Mouse (Mus musculus): ENCODE results near the gene Rnf167. TPM values are rescaled to one million over a fixed set of nuclear protein-coding genes. Genes with fewer than 3 reads are reported as not detected.

The Rnf167 gene
- polyA plus RNA-seq, 1 experiment from 2014 or later, result 113 TPM

DNA sequence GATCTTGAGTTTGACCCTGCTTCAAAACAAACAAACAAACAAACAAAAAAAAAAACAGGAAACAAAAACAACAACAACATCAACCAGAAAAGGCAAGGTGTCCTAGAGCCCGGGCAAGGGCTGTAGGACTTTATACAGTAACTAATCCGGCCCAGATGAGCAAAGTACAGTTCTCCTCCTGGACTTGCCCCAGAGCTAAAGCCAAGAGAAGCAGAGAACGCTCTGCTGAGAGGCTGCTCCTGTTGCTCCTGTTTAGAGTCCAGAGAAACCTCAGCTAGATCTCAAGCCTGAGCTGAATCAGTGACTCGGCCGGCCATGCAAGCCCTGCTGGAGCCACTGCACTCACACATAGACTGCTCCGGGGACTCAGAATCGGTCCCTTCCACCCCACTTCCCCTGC is 16.9 kb upstream of the Rnf167 start:
- WGBS, result 63% methylated on average over 7 of the region's 7 CpGs
- H3K27ac ChIP-seq, result peak overlapping the region; percentile 56

DNA sequence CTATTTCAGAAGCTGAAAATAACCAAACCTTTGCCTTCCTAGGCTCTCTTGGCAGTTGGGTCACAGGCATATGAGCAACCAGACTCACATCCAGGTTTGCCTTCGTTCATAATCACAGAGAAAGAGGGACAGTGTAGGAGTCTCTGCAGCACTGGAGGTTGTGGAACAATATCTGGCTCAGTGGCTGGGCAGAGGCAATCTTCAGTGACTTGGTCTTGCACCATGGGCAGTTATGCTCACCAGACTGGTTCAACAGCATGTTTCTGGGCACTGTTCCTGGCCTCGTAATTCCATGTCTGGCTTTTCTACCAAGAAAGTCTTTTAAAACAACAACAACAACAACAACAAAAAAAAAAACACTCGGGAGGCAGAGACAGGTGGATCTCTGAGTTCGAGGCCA is 11.4 kb upstream of the Rnf167 start:
- no peaks in the 10 kb centered on the region for H3K9me3 ChIP-seq (replicated peaks; ENCODE audit: low read length)
- ATAC-seq (replicated peaks; ENCODE audit: low FRiP score, low read depth), result no peak
- H3K27ac ChIP-seq, result no peak overlapping the region
- H3K4me2 ChIP-seq (ENCODE audit: low read length), result no peak overlapping the region
- H3K4me1 ChIP-seq (replicated peaks; ENCODE audit: insufficient read depth, low read length), result no peaks in the 10 kb centered on the region; the same call in 1 of the 2 replicates
- H3K36me3 ChIP-seq (ENCODE audit: insufficient read depth, low read length), result no peaks in the 10 kb centered on the region
- no peak for TF ChIP-seq CTCF (IDR thresholded peaks at IDR 0.05; ENCODE audit: low read depth)
- no peak overlapping the region for H3K9ac ChIP-seq (ENCODE audit: low read depth, low read length)
- WGBS, result 74% methylated on average over 4 of the region's 4 CpGs
- H3K4me3 ChIP-seq (replicated peaks; ENCODE audit: low read depth, low read length), result no peak overlapping the region
- H3K27me3 ChIP-seq (ENCODE audit: insufficient read depth, low read length), result no peaks in the 10 kb centered on the region
- DNase-seq (ENCODE audit: low spot score), result no peak

More for the DNA sequence above, 16.9 kb upstream of the Rnf167 start:
- Histone ChIP-seq H3K4me3 (replicated peaks; ENCODE audit: low read depth, low read length) (no peak overlapping the region), H3K9me3 (replicated peaks; ENCODE audit: low read length) (no peaks in the 10 kb centered on the region), H3K27me3 (ENCODE audit: insufficient read depth, low read length) (no peaks in the 10 kb centered on the region), H3K36me3 (ENCODE audit: insufficient read depth, low read length) (no peaks in the 10 kb centered on the region), H3K9ac (ENCODE audit: low read depth, low read length) (no peak overlapping the region), H3K4me2 (ENCODE audit: low read length) (no peak overlapping the region), H3K4me1 (replicated peaks; ENCODE audit: insufficient read depth, low read length) (no peaks in the 10 kb centered on the region)
- TF ChIP-seq CTCF (IDR thresholded peaks at IDR 0.05; ENCODE audit: low read depth), result no peak
- DNase-seq (ENCODE audit: low spot score) (no peak), ATAC-seq (replicated peaks; ENCODE audit: low FRiP score, low read depth) (no peak)

DNA sequence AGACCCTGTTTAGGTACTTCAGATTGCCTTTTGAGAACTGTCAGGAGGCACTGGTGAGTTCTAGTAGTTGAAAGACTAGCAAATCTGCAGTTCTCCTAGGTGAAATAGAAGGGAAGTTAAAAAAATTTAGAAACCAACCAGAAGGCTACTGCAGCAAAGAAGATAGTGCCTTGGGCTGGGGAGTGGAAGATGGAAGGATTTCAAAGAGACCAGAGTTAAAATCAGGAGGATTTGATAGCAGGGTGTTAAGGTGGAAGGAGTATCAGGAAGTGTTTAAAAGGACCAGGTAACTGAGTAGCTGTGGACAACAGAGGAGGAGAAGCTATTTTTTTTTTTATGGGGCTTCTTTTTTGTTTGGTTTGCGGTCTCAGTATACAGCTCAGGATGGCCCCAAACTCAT is 9.3 kb upstream of the Rnf167 start:
- Histone ChIP-seq H3K9me3 (replicated peaks; ENCODE audit: low read length) (no peaks in the 10 kb centered on the region), H3K36me3 (ENCODE audit: insufficient read depth, low read length) (no peaks in the 10 kb centered on the region), H3K9ac (ENCODE audit: low read depth, low read length) (no peak overlapping the region), H3K4me3 (replicated peaks; ENCODE audit: low read depth, low read length) (no peak overlapping the region), H3K4me2 (ENCODE audit: low read length) (no peak overlapping the region), H3K27ac (no peak overlapping the region), H3K4me1 (replicated peaks; ENCODE audit: insufficient read depth, low read length) (no peaks in the 10 kb centered on the region; the same call in 1 of the 2 replicates), H3K27me3 (ENCODE audit: insufficient read depth, low read length) (no peaks in the 10 kb centered on the region)
- WGBS, result 100% methylated on average over 1 of the region's 1 CpGs
- no peak for TF ChIP-seq CTCF (IDR thresholded peaks at IDR 0.05; ENCODE audit: low read depth)
- ATAC-seq (replicated peaks; ENCODE audit: low FRiP score, low read depth) (no peak), DNase-seq (ENCODE audit: low spot score) (no peak)

DNA sequence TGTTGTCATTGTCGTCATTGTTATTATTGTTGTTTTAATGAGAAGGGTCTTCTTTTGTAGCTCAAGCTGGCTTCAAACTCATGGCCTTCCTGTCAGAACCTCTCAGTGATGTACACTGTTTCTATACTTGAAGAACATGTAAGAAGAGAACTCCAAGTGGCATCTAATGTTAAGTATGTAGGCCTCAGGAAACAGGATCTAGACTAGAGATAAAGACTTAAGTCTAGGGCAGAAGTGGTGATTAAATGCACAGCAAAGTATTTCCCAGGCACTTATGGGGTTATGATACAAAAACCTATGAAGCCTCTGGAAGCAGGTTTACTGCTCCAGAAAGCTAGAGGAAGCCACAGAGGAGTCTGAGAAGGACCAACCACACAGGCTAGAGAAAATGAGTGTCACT is 8.7 kb upstream of the Rnf167 start:
- Histone ChIP-seq H3K4me1 (replicated peaks; ENCODE audit: insufficient read depth, low read length) (no peaks in the 10 kb centered on the region; the same call in 1 of the 2 replicates), H3K4me3 (replicated peaks; ENCODE audit: low read depth, low read length) (no peak overlapping the region), H3K9ac (ENCODE audit: low read depth, low read length) (no peak overlapping the region), H3K4me2 (ENCODE audit: low read length) (no peak overlapping the region), H3K9me3 (replicated peaks; ENCODE audit: low read length) (no peaks in the 10 kb centered on the region), H3K27me3 (ENCODE audit: insufficient read depth, low read length) (no peaks in the 10 kb centered on the region), H3K27ac (no peak overlapping the region), H3K36me3 (ENCODE audit: insufficient read depth, low read length) (no peaks in the 10 kb centered on the region)
- TF ChIP-seq CTCF (IDR thresholded peaks at IDR 0.05; ENCODE audit: low read depth), result no peak
- DNase-seq (ENCODE audit: low spot score), result no peak
- no peak for ATAC-seq (replicated peaks; ENCODE audit: low FRiP score, low read depth)
- 94% methylated on average over 1 of the region's 1 CpGs for WGBS

DNA sequence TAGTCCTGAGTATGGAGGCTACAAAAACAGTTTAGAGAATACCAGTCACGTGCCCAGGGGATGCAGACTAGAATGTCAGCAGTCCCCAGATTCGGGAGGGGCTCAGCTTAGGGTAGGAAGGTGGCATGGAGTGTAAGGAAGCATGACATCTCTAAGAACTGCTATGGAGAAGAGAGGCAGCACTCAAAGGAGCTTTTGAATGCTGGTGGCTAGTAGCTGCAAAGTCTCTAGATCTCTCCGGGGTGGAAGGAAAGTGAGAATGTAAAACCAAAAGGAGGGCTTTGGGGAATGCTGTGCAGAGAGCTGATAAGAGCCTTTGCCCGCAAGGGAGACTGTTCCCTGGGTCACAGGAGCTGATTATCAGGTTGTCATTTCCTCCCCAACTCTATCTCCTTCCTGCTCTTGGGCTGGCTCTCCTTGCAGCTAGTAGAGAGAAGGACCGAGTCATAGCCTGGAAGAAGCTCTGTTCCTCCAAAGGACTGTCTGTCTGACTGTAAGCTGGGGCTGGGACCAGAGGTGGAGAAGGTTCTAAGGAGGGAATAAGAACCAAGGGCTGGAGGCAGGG is 8.2 kb upstream of the Rnf167 start, which contains the start of gene Gp1ba:
Gp1ba (plus strand) TSS at position 409 of the 565 bp plus-strand sequence.
- DNase-seq (ENCODE audit: low spot score), result no peak
- H3K36me3 ChIP-seq (ENCODE audit: insufficient read depth, low read length), result no peaks in the 10 kb centered on the region
- H3K9ac ChIP-seq (ENCODE audit: low read depth, low read length), result no peak within 1 kb of the TSS
- H3K27me3 ChIP-seq (ENCODE audit: insufficient read depth, low read length), result no peaks in the 10 kb centered on the region
- no peak within 1 kb of the TSS for H3K27ac ChIP-seq
- H3K9me3 ChIP-seq (replicated peaks; ENCODE audit: low read length), result no peaks in the 10 kb centered on the region
- no peak for TF ChIP-seq CTCF (IDR thresholded peaks at IDR 0.05; ENCODE audit: low read depth)
- no peaks in the 10 kb centered on the region; the same call in 1 of the 2 replicates for H3K4me1 ChIP-seq (replicated peaks; ENCODE audit: insufficient read depth, low read length)
- H3K4me2 ChIP-seq (ENCODE audit: low read length), result no peak within 1 kb of the TSS
- no peak for ATAC-seq (replicated peaks; ENCODE audit: low FRiP score, low read depth)
- H3K4me3 ChIP-seq (replicated peaks; ENCODE audit: low read depth, low read length), result no peak within 1 kb of the TSS
- WGBS, result 44% methylated on average over 5 of the region's 5 CpGs

DNA sequence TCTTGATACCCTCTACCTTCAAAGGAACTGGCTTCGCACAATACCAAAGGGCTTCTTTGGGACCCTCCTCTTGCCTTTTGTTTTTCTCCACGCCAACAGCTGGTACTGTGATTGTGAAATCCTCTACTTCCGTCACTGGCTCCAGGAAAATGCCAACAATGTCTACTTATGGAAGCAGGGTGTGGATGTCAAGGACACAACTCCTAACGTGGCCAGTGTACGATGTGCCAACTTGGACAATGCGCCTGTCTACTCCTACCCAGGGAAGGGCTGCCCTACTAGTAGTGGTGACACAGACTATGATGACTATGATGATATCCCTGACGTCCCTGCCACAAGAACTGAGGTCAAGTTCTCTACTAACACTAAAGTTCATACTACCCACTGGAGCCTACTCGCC is 7.1 kb upstream of the Rnf167 start:
- Histone ChIP-seq H3K4me3 (replicated peaks; ENCODE audit: low read depth, low read length) (no peak overlapping the region), H3K9ac (ENCODE audit: low read depth, low read length) (no peak overlapping the region), H3K27ac (no peak overlapping the region), H3K27me3 (ENCODE audit: insufficient read depth, low read length) (no peaks in the 10 kb centered on the region), H3K4me1 (replicated peaks; ENCODE audit: insufficient read depth, low read length) (peaks cover under 1% of the 10 kb centered on the region; the same call in 1 of the 2 replicates), H3K36me3 (ENCODE audit: insufficient read depth, low read length) (peaks cover 11% of the 10 kb centered on the region), H3K4me2 (ENCODE audit: low read length) (no peak overlapping the region), H3K9me3 (replicated peaks; ENCODE audit: low read length) (no peaks in the 10 kb centered on the region)
- no peak for TF ChIP-seq CTCF (IDR thresholded peaks at IDR 0.05; ENCODE audit: low read depth)
- 79% methylated on average over 8 of the region's 8 CpGs for WGBS
- DNase-seq (ENCODE audit: low spot score) (no peak), ATAC-seq (replicated peaks; ENCODE audit: low FRiP score, low read depth) (no peak)

DNA sequence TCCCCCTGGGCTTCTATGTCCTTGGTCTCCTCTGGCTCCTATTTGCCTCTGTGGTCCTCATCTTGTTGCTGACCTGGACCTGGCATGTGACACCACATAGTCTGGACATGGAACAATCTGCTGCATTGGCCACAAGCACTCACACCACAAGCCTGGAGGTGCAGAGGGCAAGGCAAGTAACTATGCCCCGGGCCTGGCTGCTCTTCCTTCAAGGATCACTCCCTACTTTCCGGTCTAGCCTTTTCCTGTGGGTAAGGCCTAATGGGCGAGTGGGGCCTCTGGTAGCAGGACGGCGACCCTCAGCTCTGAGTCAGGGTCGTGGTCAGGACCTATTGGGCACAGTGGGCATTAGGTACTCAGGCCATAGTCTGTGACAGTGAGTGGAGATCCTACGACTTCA is 5.8 kb upstream of the Rnf167 start:
- Histone ChIP-seq H3K9me3 (replicated peaks; ENCODE audit: low read length) (no peaks in the 10 kb centered on the region), H3K36me3 (ENCODE audit: insufficient read depth, low read length) (peaks cover 16% of the 10 kb centered on the region), H3K27ac (no peak overlapping the region), H3K4me3 (replicated peaks; ENCODE audit: low read depth, low read length) (no peak overlapping the region), H3K9ac (ENCODE audit: low read depth, low read length) (no peak overlapping the region), H3K4me1 (replicated peaks; ENCODE audit: insufficient read depth, low read length) (peaks cover 8% of the 10 kb centered on the region; the same call in 1 of the 2 replicates), H3K27me3 (ENCODE audit: insufficient read depth, low read length) (no peaks in the 10 kb centered on the region), H3K4me2 (ENCODE audit: low read length) (no peak overlapping the region)
- DNase-seq (ENCODE audit: low spot score) (no peak), ATAC-seq (replicated peaks; ENCODE audit: low FRiP score, low read depth) (no peak)
- no peak for TF ChIP-seq CTCF (IDR thresholded peaks at IDR 0.05; ENCODE audit: low read depth)
- 79% methylated on average over 7 of the region's 7 CpGs for WGBS

Data from kidney, postnatal 0 days (tissue).